Mouse (Mus musculus) cerebral cortex, adult 2 months (tissue): ENCODE measurements around the gene Gm10310.

Experiments used
- WGBS: fragments of 180-500 bp; shearing (Covaris S2); methylation state at CpG from one replicate; pipeline ENCODE4 v1.1.7; 2018; 5-methylcytosine and 5-hydroxymethylcytosine counted together

Gene Gm10310

DNA sequence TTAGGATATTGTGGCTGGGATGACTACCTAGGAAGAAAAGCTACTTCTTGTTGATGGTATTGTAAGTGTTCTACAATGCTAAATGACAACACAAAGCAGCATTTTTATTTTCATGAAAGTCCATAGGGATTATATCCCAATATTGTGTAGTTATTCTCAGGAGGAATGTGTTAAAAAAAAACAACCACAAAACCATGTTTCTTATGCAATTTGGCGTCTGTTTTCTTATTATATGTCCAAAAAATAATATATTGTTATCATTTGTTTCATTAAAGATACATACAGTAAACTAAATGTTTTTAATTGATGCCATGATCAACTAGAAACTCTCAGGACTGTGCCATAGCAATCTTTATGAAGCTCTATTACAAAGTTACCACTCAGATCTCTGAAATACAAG lies at the start of gene Gm10310:
Gene Gm10310 (minus strand): TSS at position 101 of the 400 bp plus-strand sequence.
- WGBS: no CpG with 5 or more reads among the region's 1 CpGs

DNA sequence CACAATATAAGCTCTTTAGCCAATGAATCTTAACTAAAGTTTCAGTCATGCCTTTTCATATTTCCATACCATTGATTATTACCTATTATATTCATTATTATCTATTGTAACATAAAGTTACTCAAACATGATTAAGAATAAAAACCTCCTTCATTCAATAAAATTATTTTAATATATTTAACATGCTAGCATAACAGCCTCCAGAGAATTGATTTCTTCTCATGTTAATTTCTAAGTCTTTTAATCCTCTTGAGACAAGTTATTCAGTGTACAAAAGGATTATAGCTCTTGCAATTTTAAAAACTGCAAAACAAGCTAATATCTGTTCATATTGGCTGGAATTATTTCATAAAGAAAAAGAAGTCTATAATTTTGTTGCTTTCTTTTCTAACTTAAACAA lies 45.2 kb upstream of the Gm10310 start, which contains the start of gene Olfr821:
Gene Olfr821 (plus strand): TSS at position 301 of the 400 bp plus-strand sequence.

DNA sequence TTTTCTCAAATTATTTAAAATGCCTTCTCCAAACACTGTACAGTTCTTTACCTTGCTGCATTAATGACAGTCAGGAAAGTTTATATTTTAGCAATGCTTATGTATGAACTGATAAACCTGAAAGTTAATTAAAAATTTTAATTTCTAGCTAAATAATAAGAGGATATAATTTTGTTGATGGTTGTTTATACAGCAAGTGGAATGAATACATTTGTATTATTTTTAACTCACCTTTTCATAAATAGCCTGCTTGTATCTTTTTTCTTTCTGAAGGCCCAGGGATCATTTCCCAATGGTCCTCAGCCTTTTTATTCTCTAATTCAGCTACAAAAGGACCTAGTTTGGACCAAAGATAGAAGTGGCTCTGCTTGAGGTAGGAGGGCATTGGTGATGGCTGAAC lies 27.5 kb upstream of the Gm10310 start, which contains the start of gene Olfr820:
Gene Olfr820 (plus strand): TSS at position 301 of the 400 bp plus-strand sequence.

DNA sequence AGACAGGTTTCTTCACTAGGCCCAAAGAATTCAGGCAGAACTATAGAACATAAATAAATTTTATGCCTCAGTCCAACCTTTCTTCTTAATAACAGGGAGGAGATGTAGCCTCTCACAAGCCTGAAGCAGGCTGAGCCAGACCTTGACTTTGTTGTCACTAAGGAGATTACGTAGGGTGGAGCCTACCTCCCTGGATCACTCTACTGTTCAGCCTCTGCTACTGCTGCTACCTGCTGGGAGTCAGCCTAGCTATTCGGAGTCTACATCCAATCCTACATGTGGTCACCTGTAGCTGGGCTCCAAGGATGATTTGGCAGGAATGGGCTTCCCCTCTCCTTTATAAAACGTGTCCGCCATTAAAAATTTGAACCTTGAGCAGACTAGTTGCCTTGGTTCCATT lies 20.5 kb upstream of the Gm10310 start:
- WGBS: 84% methylated on average over 4 of the region's 4 CpGs

DNA sequence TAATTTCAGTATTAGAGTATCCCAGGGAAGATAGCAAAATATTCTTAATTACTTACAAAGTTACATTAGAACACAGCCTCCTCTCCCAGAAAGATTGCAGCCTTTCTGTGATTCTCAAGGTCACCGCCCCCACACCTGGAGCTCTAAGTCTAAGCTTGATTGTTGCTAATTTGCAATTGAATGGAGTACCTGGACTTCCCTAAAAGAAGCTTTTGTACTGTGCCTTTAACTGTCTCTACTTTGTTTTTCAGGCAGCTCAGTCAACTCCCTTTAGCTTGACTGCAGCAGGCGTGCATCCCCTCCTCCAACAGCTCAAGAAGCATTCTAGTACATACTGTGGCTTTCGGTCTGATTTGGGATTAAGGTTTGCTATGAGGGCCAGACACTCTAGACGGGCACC lies 19.2 kb upstream of the Gm10310 start:
- 84% methylated on average over 4 of the region's 4 CpGs for WGBS

DNA sequence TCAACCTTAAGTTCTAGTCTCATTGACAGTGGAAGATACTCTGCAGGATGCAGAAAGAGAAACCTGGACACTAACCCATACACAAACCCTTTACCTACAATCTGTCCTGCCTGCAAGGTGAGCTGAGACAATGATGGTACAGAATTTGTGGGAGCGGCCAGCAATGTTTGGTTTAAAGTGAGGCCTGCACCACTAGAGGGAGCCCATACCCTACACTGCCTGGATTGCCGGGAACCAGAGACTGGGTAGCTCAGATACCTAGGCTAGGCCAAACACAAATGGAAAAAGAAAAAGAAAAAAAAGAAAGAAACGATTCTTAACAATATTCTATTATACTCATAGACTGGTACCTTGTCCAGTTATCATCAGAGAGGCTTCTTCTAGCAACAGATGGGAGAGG lies 3.0 kb downstream of the Gm10310 start:
- no CpG with 5 or more reads among the region's 3 CpGs for WGBS

DNA sequence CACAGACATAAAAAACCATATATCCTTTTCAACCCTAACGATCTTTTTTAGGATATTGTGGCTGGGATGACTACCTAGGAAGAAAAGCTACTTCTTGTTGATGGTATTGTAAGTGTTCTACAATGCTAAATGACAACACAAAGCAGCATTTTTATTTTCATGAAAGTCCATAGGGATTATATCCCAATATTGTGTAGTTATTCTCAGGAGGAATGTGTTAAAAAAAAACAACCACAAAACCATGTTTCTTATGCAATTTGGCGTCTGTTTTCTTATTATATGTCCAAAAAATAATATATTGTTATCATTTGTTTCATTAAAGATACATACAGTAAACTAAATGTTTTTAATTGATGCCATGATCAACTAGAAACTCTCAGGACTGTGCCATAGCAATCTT lies 8.8 kb downstream of the Gm10310 start, which contains the start of gene Olfr247:
Gene Olfr247 (minus strand): TSS at position 101 of the 400 bp plus-strand sequence.
- WGBS: no CpG with 5 or more reads among the region's 2 CpGs

DNA sequence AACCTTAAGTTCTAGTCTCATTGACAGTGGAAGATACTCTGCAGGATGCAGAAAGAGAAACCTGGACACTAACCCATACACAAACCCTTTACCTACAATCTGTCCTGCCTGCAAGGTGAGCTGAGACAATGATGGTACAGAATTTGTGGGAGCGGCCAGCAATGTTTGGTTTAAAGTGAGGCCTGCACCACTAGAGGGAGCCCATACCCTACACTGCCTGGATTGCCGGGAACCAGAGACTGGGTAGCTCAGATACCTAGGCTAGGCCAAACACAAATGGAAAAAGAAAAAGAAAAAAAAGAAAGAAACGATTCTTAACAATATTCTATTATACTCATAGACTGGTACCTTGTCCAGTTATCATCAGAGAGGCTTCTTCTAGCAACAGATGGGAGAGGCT lies 11.9 kb downstream of the Gm10310 start:
- WGBS: no CpG with 5 or more reads among the region's 3 CpGs

DNA sequence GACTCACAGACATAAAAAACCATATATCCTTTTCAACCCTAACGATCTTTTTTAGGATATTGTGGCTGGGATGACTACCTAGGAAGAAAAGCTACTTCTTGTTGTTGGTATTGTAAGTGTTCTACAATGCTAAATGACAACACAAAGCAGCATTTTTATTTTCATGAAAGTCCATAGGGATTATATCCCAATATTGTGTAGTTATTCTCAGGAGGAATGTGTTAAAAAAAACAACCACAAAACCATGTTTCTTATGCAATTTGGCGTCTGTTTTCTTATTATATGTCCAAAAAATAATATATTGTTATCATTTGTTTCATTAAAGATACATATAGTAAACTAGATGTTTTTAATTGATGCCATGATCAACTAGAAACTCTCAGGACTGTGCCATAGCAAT lies 17.7 kb downstream of the Gm10310 start, which contains the start of gene Olfr819:
Gene Olfr819 (minus strand): TSS at position 101 of the 400 bp plus-strand sequence.
- 84% methylated on average over 2 of the region's 2 CpGs for WGBS

DNA sequence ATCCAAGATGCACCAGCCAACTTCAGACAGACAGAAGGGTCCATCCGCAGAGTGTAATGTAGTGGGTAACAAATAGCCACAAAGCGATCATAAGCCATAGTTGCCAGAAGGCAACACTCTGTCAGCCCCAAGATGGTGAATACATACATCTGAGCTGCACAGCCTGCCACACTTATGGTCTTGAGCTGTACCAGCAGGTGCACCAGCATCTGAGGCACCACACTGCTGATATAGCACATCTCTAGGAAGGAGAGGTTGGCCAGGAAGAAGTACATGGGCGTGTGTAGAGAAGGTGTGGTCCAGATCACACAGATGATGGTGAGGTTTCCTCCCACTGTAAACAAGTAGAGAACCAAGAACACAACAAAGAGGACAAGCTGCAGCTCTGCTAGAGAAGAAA lies 18.6 kb downstream of the Gm10310 start:
- WGBS: 96% methylated on average over 2 of the region's 3 CpGs

DNA sequence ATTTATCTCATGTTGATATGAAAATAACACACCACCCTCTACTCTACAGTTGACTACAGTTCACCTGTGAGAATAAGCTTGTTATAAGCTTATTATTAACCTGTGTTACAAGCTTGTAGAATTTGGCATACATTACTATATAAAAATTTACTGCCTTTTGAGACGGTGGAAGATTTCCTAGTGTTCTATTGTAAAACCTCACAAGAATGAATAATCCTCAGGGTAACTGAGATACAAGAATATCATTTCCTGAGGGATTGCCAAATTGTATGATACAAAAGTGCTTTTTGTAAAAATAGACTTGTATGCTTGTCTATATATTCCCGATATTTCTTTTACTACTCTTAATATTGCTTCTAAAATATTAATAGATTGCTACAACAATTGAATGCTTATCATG lies 35.9 kb downstream of the Gm10310 start, which contains the start of gene Olfr818:
Gene Olfr818 (minus strand): TSS at position 101 of the 400 bp plus-strand sequence.
- WGBS: 85% methylated on average over 2 of the region's 2 CpGs
